Mouse (Mus musculus) CD8-positive naive resting alpha-beta T cell, adult 2 months (primary cell): ENCODE measurements around the gene Tmem221.

Experiments
- DNase-seq, 2 experiments: peaks; one replicate each; pipeline ENCODE4 v3.0.0; 2022; ENCODE audit warnings: low read depth in 2 of 2, low spot score in 2 of 2

The Tmem221 gene

GRCm38 (mm10) chr8:71579009-71579408 lies 20.3 kb upstream of the Tmem221 start:
- DNase-seq = no peak

GRCm38 (mm10) chr8:71577856-71578387 lies 19.3 kb upstream of the Tmem221 start:
- no peak for DNase-seq

- DNase-seq = no peak
Measured at GRCm38 (mm10) chr8:71575020-71575419, 16.3 kb upstream of the Tmem221 start.

- DNase-seq = no peak
Measured at GRCm38 (mm10) chr8:71574426-71574825, 15.8 kb upstream of the Tmem221 start.

- no peak for DNase-seq
Measured at GRCm38 (mm10) chr8:71572847-71573633, 14.4 kb upstream of the Tmem221 start.

- no peak for DNase-seq
Measured at GRCm38 (mm10) chr8:71572077-71572476, 13.4 kb upstream of the Tmem221 start.

GRCm38 (mm10) chr8:71570291-71570954 lies 11.8 kb upstream of the Tmem221 start:
- DNase-seq = peak; percentile 76 to 82

- DNase-seq = peak; percentile 28 to 44
Measured at GRCm38 (mm10) chr8:71569366-71570290, 11.0 kb upstream of the Tmem221 start.

- DNase-seq = no peak
Measured at GRCm38 (mm10) chr8:71568941-71569340, 10.3 kb upstream of the Tmem221 start.

GRCm38 (mm10) chr8:71568387-71568937 lies 9.8 kb upstream of the Tmem221 start, which contains the start of gene Slc27a1:
Gene Slc27a1 (plus strand): TSS chr8:71568882.
- DNase-seq = no peak

GRCm38 (mm10) chr8:71567587-71567986 lies 8.9 kb upstream of the Tmem221 start:
- DNase-seq = no peak

GRCm38 (mm10) chr8:71566501-71566900 lies 7.8 kb upstream of the Tmem221 start, which contains the start of gene Nxnl1:
Gene Nxnl1 (minus strand): TSS chr8:71566601.
- no peak for DNase-seq

GRCm38 (mm10) chr8:71563992-71564391 lies 5.3 kb upstream of the Tmem221 start:
- DNase-seq = no peak

GRCm38 (mm10) chr8:71562751-71563150 lies 4.1 kb upstream of the Tmem221 start:
- DNase-seq = peak; percentile 58 to 71

GRCm38 (mm10) chr8:71561401-71561800 lies 2.7 kb upstream of the Tmem221 start:
- peak; percentile 55 to 69 for DNase-seq

- DNase-seq = no peak
Measured at GRCm38 (mm10) chr8:71560765-71561164, 2.1 kb upstream of the Tmem221 start.

- DNase-seq = no peak
Measured at GRCm38 (mm10) chr8:71560071-71560470, 1.4 kb upstream of the Tmem221 start.

GRCm38 (mm10) chr8:71558958-71559690 lies 453 bp upstream of the Tmem221 start:
- DNase-seq = peak; percentile 29 to 53

GRCm38 (mm10) chr8:71554644-71555043 lies 4.0 kb downstream of the Tmem221 start:
- DNase-seq = no peak

GRCm38 (mm10) chr8:71554001-71554400 lies 4.7 kb downstream of the Tmem221 start:
- no peak for DNase-seq
